Mouse (Mus musculus) heart, adult 8-10 months (tissue): Measurements from ENCODE around the gene Plekha8. TPM values are rescaled to one million over a fixed set of nuclear protein-coding genes. Genes with fewer than 3 reads are reported as not detected.

Source experiments
- DNase-seq: peaks from one replicate; pipeline ENCODE4 v3.0.0; 2022; ENCODE audit warnings: low spot score
- total RNA-seq, 4 experiments: library from RNA; stranded (reverse); gene quantifications; 2 replicates each; pipeline ENCODE4 v1.2.4; 2022

Plekha8 gene
- total RNA-seq = 1 to 10 TPM; 6.7 to 9.2 (median 8.3) TPM

GRCm38 (mm10) chr6:54594469-54595329 is at the start of gene Plekha8:
Gene Plekha8 (plus strand): TSS chr6:54595111.
- DNase-seq = peak; percentile 90

GRCm38 (mm10) chr6:54548314-54549019 is 46.4 kb upstream of the Plekha8 start:
- no peak for DNase-seq

DNA sequence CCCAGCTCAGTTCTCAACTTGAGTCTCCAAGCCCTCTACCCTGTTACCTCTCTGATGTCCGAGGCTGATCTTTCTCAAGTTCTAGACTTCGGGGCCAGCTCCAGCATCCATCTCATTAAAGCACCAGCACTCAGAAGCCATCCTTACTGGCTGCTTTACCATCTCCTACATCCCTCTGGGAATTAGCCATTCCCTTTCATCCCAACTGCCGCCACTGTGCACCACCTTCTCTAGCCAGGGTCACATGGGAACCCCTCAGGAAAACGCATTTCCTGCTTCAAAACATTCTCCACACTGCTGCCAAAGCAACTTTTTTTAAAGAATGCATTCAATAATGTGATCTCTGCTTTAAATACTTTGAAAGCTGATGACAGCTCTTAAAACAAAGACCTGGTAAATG is 45.6 kb upstream of the Plekha8 start:
- no peak for DNase-seq

DNA sequence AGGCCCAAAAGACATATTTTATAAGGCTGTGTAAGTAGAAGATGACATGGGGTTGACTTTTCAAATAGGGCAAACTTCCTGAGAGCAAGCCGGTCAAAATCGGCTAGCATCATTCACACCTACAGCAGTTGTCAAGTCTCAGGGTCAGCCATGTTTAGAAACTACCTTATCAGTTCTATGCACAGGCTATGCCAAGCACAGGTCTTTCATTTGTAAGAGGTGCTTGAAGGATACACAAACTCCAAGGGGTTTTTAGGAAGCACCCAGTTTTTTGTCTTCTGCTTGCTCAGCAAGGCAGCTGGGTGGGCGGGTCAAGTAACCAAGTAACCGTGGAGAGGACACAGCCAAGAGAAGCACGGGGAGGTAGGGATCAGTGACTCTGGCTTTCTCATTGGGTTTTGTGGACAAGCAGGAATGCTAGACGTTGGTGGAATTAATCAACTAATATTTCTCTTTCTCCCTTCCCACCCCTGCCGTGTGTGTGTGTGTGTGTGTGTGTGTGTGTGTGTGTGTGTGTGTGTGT is 44.0 kb upstream of the Plekha8 start:
- no peak for DNase-seq

DNA sequence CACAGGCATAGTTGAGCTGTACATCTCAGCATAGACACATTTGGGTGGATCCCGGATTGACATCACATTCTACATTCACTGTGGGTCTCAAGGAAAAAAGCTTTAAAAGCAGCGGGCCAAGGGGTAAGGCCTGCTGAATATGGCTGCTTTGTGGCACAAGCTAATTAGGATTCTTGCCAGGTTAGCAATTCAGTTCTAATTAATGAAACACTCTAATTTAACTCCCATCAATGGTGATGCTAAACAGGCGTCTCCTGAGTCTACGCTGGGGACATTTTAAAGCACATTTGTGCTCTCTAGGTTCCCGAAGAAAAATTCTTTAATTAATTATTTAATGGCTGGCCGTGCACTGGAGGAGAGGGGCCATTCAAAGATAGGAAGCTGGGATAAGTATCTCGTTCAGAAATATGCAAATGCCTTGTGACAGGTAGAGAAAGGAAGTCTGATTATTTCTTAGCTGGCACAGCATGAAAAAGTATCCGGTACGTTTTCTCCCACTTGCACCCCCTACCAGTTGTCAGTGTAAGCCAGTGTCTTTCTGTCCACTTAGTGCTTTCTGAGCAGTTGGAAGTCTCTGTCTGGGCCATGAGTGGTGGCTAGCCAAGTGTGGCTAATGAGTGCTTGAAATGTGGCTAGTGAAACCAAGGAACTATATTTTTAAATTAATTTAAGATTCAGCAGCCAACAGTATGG is 42.0 kb upstream of the Plekha8 start:
- no peak for DNase-seq

DNA sequence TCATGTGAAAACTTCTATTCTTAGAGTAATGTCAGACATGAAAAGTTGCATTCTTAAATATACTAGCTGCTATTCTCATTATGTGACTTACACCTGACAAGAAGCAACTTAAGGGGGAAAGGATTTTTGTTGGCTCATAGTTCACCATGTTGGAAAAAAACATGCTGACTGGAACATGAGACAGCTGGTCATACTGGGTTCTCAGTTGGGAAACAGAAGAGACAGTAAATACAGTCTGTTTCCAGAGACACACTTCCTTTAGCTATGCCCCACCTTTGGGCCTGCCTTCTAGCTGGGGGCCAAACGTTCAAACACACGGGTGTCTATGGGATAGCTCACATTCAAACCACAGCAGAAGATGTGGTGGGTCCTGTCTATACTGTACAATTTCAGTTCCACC is 41.3 kb upstream of the Plekha8 start:
- no peak for DNase-seq

GRCm38 (mm10) chr6:54554341-54555110 is 40.4 kb upstream of the Plekha8 start:
- no peak for DNase-seq

DNA sequence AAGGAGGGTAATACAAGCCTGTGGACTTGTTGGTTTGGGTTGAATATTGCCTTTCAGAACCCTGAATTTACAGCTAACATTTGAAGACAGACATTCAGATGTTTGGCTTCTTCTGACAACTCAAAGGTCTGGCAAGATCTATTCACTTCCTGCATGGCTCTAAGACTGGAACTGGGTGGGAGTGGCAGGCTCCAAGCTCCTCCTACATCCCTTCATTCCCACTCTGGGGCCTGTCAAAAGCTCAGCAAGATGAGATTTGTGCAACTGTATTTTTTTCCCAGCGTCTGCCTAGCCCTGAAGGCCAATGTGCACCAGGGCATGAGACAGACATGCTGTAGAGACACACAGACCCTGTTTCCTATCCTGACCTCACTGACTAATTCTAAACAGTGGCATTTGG is 39.1 kb upstream of the Plekha8 start:
- no peak for DNase-seq

GRCm38 (mm10) chr6:54557671-54558070 is 37.2 kb upstream of the Plekha8 start:
- no peak for DNase-seq

GRCm38 (mm10) chr6:54558466-54558865 is 36.4 kb upstream of the Plekha8 start:
- no peak for DNase-seq

DNA sequence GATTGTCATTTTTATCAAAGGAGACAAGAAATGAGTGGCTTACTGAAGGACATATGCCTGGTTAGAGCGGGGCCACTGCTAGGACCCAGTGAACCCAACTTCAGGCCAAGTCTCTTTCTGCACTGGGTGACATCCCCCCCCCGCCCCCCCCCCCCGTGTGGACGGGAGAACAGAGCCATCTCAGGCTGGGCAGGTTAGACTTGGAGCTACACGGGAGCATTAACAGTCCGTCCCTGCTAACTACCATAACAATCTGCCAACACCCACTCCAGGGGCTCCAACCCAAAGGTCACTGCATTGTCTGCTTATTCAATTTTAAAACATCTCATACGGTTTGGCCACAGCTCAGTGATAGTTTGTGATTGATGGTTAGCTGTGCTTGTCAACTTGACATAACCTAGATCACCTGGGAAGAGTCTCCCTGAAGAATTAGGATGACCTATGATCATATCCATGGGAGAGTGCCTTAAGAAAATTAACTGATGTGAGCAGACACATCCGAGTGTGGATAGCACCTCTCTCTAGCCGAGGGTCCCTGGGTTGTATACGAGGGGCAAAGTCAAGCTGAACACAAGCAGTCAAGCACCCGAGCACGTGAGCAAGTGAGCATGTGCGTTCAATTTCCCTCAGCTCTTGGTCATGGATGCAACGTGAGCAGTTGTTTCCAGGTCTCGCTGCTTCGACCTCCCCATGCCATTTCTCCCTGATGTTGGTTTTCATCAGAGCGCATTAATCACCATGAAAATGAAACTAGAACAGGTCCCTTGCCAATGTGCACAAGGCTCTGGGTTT is 32.7 kb upstream of the Plekha8 start:
- DNase-seq = no peak

- no peak for DNase-seq
These were observed 31.4 kb upstream of the Plekha8 start for GRCm38 (mm10) chr6:54563561-54563960.

DNA sequence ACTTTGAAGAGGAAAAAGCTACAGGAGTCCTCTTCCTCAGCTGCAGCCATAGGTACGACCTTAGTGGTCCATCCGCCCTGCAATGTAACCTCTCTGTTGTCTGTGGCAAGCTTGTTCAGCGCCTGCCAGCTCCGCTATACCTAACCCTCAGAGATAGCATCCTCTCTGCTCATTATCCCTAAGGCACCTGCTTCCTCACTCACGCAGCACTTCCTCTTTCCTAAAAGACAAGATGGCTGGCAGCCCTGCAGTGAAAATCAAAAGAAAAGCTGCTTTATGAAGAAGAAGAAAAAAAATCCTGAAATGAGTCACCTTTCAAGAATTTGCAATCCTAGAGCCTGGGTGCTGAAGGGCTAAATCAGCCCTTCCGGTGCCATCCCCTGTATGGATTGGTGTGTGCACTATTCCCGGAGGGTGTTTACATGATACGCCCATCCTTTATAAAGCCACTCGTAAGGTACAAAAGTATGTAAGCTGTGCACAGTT is 30.4 kb upstream of the Plekha8 start:
- DNase-seq = no peak

DNA sequence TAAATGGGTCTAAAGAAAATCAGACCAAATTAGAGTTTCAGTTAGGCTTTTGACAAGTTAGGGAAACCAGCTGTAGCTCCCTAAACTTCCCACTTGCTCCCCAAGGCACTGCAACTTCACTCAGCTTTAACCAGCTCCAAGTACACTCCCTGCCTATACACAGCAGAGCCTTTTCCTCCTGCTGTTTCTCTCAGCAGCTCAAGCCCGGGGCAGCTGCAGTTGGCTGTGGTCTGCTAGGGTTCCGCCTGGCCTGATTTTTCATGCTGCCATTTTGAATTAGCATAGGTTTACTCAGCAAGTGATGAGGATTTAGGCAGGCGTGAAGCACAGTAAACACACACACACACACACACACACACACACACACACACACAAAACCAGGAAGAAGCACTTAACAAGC is 29.9 kb upstream of the Plekha8 start:
- no peak for DNase-seq

GRCm38 (mm10) chr6:54565665-54566545 is 29.0 kb upstream of the Plekha8 start, which contains the start of gene Scrn1:
Gene Scrn1 (minus strand): TSS chr6:54566489.
- DNase-seq = peak; percentile 47

- DNase-seq = no peak
These were observed 28.4 kb upstream of the Plekha8 start for GRCm38 (mm10) chr6:54566546-54566919.

GRCm38 (mm10) chr6:54569776-54570175 is 25.1 kb upstream of the Plekha8 start:
- DNase-seq = no peak

GRCm38 (mm10) chr6:54573218-54573955 is 21.5 kb upstream of the Plekha8 start:
- DNase-seq = no peak

DNA sequence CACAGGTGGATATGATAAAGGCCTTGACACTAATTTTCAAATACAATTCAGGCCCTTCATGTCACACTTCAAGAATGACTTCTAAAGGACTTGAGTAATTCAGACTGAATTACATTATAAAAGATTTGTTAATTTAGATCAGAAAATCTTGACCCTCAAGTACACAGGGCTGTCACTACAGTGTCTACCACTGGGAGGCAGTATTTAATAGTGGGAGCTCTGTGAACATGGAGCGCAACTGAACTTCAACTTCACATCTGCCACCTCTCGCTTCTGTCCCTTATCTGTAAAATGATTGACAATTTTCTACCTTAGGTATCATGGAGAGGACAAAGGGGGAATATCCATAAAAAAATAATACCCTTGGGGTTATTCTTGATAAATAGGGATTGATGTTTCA is 8.7 kb upstream of the Plekha8 start:
- peak; percentile 62 for DNase-seq
